ENCODE assay signal across 17 mouse cellular contexts in the genomic region with DNA sequence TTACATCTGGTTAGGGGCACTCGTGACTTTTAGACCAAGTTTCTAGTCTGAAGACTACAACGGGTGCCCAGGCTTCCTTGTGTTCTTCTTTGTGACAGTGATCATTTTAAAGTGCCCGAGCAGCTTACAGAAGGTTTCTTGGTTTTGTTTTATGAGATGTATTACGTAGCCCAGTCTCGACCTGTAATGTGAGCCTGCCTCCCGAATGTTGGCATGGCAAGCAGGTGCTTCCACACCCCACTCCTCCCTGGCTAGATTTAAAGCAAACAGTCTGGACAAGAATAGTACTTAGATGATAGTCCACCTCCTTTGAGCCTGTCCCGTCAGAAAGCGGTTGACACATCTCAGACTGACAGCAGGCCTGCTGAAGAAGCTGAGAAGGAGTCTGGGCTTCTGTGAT. TPM values are rescaled to one million over a fixed set of nuclear protein-coding genes. Genes with fewer than 3 reads are reported as not detected.
"Had no signal": no experiment of that assay in that cellular context is flagged by ENCODE, and none has a peak within 500 bp of the region (broad histone marks: within the 10 kb centered on the region; RNA-seq: fewer than 3 reads in every experiment).

No protein-coding gene starts in this region.

- H3K27ac ChIP-seq: liver, embryonic 14.5 days; midbrain, embryonic 10.5 days; neural tube, embryonic 13.5 days; stomach, embryonic 15.5 days had no signal

- H3K27me3 ChIP-seq: neural tube, embryonic 13.5 days; stomach, embryonic 15.5 days had no signal

- H3K4me1 ChIP-seq: midbrain, embryonic 10.5 days; stomach, embryonic 15.5 days had no signal

- H3K4me3 ChIP-seq: midbrain, embryonic 10.5 days; neural tube, embryonic 13.5 days; stomach, embryonic 15.5 days had no signal

- H3K4me2 ChIP-seq: neural tube, embryonic 13.5 days; stomach, embryonic 15.5 days had no signal

- ATAC-seq: intestine, embryonic 16.5 days had no signal

- H3K9me3 ChIP-seq: midbrain, embryonic 10.5 days; neural tube, embryonic 13.5 days; stomach, embryonic 15.5 days had no signal

- H3K9ac ChIP-seq: liver, embryonic 14.5 days; neural tube, embryonic 13.5 days; stomach, embryonic 15.5 days had no signal

- DNase-seq: kidney, adult 8-10 months; kidney, postnatal 36 days; layer of hippocampus, adult 9-11 months; liver; lung, adult 18-20 months; lung, postnatal 10 days; lung, postnatal 4 days; midbrain, embryonic 14.5 days; right cerebral cortex, postnatal 14 days; thymus, adult 2 months; thymus, postnatal 25 days had no signal

RNA-seq across cellular contexts. Expression of a gene that starts 9.6 kb away (rescaled TPM):
- total RNA-seq: megakaryocyte, adult 5-6 weeks had no signal
